Mouse (Mus musculus): ENCODE measurements at regions not wholly inside any gene's neighbourhood (a gene's known extent, or its start where the extent isn't known, plus 50 kb on each side); places are given as distances from the start of the nearest gene placed in this dataset.

DNA sequence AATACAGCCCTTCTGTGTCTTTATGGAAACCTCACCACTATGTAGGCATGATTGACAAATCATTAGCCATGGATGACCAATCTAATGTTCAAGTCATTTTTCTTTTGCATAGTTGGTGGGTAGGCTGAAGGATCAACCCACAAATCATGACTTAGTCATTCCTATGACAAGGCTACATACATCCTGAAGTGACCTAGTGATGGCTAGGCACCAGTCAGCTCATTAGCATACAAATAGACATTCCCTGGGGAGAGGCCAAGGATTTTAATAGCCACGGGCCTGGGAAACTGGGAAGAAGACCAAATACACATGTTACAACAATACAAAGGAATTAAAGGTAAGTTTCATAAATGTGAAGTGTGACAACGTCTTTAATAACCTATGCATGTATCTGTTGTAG is 231.1 kb upstream of the Arglu1 start:
- DNase-seq (ENCODE audit: low read depth, low spot score): no peak

DNA sequence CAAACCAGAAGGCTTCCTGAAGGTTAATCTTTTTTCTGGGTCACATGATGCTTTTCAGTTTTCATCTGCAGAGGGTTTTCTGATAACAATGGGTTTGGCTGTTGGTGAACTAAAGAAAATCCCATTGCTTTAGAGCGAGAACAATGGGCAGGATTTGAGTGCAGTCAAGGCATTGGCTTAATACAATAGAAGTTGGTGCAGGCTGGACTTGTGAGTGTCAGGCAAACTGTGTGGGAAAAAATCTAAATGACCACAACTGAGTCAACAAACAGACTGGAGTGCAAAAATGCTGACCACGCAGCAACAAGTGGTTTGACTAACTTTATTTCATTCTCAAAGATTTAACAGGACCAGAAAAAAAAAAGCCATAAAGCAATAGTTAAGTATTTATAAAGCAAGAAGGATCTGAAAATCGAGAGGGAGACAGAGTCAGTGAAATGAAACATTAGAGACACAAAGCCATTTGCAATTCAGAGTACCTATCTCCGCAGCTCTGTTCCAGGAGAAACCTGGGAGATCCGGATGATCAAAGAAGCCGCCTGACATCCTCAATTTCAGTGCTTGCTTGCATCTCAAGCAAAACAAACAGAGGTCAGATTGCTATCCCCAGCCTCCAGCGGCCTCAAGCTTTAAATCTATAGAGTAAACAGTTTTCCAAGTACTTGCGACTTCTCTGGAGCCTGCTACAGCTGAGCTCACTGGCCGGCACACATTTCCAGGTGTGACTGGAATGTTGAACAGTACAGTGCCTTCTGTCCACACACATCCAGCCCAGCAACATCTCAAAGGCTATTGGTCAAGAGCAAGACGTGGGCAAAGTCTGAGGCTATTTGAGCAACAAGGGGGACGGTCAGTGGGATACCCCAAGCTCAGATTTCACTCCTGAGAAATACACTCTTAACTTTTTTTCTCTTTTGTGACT is 229.5 kb upstream of the Arglu1 start:
- no peak for DNase-seq (ENCODE audit: low read depth, low spot score)

DNA sequence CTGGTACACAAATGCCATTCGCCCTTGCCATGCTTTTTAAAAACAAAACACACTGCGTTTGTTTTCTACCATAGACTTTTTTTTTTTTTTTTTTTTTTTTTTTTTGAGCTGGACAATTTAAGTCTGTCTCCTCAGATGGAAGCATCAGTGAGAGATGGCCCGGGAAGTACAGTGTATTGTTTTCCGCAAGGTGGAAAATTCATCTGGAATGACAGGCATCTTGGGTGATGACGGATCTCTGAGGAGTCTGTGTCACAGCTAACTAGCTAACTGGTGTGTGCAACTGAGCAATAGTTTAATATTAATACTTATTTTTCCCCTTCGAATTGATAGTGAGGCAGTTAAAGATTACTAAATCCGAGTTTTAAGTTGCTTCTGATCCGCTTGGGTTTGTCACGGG is 228.7 kb upstream of the Arglu1 start:
- no peak for DNase-seq (ENCODE audit: low read depth, low spot score)

DNA sequence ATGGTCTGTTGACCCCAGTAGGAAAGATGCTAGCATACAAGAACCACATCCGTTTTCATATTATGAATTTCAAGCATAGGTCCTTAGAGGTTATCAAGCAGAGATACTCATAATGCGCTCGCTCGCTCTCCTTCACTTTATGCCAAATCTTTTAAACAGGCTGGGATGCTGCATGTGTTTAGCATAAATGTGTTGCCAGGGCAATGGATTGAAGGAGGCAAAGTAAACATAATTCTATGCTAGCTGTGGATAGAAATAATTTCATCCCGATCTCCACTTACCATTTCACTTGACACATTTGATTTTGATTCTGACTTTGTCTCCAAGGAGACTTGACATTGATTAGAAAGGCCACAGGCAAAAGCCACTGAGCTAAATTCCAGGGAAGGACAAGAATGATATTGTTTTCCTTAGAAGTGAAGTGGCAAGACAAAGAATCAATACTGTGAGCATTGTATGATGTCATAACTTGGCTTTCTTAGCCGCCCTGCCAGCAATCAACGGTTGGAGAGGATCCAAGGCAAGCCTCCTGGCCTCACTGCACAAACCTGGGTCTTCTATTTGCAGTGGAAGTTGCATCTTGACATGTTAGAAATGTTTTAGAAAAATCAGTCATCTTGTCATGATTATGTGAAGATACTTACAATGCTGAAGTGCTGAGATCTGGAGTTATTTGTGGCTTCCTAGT is 217.3 kb upstream of the Arglu1 start:
- DNase-seq (ENCODE audit: low read depth, low spot score): no peak

DNA sequence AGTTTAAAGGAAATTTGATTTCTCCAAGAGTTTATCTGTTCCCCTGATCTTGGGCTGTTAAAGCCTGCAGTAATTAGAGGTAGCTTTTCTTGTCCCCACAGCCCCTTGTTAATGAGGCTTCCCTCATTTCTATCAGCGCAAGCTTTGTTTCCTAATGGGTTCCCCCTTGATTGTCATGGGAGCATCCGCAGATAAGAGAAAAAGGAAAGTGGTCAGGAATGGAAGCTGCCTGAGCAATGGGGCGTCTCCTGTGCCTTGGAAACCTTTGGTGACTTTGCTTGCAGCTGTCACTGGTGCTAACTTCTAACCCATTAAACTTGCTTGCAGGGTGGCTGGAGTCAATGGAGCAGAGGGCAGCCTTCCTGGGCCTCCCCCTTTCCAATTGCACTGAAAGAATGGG is 202.7 kb upstream of the Arglu1 start:
- no peak for DNase-seq (ENCODE audit: low read depth, low spot score)

DNA sequence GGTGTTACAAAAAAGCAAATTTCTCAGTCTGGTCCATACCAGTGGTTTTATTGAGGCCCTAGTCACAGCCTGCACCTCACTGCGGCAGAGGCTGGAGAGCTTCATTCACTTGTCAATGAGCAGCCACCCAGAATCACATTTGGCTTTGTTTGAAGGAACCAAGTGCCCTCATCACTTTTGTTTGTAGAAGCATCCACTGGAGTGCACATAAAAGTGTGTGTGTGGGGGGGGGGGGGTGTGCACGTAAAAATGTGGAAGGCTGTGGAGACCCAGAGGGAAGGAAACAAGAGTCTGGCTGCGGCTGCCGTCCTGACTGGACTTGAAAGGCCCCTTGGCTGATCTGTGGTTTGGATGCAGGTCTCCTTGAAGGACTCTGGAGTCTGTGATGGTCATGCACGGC is 187.0 kb upstream of the Arglu1 start:
- DNase-seq (ENCODE audit: low read depth, low spot score): no peak

DNA sequence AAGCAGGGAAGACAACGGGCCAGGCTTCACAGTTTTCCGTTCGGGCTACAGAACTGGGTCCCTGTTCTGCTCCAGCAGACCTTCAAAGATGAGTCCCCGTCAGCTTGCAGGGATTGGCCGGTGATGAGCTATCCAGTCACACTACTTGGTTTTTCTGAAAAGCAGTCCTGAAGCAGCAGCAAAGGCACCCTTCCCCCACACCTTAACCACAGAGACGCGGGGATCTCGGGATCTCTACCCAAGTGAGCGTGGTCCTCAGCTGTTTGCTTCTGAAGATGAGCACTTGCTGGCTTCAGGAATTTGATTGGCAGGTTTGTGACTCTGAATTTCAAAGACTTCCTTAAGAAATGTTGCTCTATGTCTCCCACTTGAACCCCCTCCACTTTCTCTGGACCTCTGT is 186.6 kb upstream of the Arglu1 start:
- DNase-seq (ENCODE audit: low read depth, low spot score): no peak

DNA sequence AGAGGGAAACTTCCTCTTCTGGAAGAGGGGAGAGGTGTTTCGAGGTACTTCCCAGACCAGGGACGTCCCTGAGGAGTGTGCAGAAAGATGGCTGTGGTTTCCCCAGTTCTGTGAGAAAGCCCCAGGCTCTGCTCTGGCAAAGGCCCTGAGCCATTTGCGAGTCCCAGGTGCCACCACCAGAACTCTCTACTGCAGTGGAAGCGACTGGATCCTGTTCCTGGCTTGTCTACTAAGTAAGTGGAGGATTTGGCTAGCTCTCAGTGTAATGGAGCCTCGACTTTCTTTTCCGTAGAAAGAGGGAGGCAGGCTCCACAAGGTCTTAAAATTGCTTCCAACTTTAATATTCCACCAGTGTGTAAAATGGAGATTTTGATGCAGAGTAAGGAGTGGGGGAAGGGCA is 186.1 kb upstream of the Arglu1 start:
- DNase-seq (ENCODE audit: low read depth, low spot score): no peak

DNA sequence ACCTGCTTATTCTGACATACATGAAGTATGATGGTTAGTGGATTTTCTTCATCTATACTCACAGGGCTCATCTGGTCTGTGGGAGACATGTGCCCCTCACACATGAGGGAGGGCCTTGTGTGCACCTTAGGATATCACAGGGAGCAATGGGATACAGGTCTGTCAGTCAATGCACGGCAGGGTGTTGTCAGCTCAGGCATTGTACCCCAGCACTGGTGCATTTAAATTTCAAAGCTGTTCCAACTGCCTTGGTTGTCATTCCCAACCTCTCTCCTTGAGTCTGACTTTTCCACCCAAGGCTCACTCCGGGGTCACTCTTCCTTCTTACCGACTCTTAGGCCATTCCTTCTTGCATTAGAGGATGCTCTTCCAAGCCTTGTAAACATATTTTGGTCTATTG is 181.6 kb upstream of the Arglu1 start:
- DNase-seq (ENCODE audit: low read depth, low spot score): no peak

DNA sequence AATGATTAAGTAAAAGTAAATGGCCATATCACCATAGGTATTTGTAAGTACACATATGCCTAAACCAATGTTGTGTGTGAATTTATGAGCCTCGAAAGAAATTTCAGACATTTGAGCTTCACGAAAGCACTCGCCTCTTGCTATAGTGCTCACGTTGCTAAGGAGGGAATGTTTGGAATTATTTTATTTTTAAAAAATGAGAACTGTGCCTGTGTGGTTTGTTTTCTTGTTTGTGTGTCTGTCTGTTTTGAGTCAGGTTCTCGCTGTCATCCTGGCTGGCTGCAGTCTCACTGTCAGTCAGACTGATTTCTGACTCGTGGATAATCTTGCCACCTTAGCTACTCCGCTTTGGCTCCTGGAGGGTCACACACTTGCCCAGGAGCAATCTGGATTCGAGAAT is 180.7 kb upstream of the Arglu1 start:
- DNase-seq (ENCODE audit: low read depth, low spot score): no peak

DNA sequence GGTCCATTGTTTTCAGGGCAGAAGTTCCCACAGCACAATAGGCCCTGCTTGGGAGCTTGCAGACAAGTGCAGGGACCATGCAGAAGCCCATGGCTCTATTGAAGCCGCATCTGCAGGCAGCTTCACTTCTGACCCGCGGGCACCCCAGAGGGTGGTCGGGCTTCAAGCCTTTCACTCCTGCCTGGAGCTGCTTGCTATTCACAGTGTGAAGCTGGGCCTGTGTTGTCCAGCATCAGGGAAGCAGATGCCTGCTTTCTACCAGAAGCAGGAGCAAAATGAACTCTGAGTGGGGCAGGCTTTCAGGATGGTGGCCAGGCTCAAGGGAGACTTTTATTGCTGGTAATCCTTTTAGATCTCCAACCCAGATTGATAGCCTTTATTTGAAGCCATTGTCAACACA is 180.2 kb upstream of the Arglu1 start:
- DNase-seq (ENCODE audit: low read depth, low spot score): no peak

DNA sequence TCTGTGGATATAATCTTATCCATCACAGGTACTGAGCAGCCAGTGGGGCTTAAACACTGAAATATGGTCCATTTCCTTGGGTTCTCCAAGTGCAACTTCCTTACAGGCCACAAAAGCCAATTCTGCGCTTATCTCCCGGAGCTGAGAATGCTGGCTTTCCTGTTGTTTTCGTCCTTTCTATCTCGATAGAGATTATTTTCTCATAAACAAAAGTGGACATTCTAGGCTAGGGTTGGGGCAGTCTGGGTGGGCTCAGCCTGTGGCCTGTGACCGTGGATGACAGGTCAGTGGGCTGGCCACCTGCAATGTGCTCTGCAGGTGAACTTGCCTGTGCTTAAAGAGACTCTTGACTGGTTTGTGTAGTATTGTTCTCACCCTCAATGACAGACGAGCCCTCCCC is 179.0 kb upstream of the Arglu1 start:
- no peak for DNase-seq (ENCODE audit: low read depth, low spot score)

DNA sequence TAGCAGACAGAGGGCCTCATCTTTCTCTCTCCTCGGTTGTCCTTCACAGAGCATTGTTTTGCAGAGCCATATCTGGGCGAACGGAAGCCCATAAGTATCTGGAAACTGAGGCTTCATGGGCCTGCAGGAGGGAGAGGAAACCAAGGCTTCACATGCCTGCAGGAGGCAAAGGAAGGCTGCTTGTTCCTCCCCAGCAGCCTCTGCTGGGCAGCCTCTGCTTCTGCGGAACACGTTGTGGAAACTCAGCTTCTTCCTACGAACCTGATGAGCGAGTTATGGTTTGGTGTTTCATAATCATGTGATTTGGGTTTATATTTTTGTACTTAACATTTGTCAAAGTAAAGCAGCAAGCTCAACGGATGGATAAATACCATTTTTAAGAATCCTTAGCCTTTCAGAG is 177.6 kb upstream of the Arglu1 start:
- no peak for DNase-seq (ENCODE audit: low read depth, low spot score)

DNA sequence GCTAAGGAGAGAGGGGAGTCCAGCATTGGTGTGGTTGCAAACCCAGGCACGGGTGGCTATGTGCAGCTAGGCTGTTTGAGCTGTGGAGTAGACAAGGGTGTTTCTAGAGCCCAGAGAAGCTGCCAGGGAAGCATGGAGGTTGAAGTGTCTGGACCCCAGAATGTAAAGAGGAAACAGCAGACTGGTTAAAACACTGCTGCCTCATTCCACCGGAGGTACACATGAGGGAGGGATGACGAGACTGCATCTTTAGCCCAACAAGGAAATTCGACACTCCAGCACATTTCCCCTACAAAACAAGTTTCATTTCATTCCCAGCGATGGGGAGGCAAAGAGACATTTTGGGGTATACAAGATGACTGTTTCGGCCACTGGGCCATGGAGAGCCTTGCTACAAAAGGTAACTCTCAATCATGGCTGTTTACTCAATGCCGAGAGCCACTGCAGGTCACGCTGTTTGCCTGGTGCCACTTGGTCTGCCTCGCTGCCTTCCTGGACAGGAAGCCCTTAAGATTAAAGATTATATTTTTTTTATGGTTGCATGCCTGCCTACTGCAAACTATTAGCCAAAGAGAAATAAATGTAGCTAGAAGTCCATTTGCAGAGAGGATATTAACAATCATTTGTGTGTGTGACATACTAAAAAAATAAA is 176.9 kb upstream of the Arglu1 start:
- DNase-seq (ENCODE audit: low read depth, low spot score): no peak

DNA sequence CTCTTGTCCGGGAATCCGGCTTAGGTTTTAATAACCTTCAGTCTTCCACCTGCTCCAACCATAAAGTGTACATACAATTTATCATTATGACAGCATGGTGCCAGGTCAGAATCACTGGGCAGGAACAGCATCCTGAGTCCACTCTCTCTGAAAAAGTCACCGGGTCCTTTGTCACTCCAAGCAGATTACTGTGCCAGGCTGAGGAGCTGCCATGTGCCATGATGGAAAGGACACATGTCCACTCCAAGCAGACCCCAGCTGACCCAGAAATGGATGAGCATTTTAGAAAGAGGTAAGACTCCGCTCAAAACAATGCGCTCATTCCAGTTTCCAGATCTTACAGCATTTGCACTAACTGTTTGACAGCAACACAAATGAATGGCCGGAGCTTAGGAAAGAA is 172.4 kb upstream of the Arglu1 start:
- no peak for DNase-seq (ENCODE audit: low read depth, low spot score)

DNA sequence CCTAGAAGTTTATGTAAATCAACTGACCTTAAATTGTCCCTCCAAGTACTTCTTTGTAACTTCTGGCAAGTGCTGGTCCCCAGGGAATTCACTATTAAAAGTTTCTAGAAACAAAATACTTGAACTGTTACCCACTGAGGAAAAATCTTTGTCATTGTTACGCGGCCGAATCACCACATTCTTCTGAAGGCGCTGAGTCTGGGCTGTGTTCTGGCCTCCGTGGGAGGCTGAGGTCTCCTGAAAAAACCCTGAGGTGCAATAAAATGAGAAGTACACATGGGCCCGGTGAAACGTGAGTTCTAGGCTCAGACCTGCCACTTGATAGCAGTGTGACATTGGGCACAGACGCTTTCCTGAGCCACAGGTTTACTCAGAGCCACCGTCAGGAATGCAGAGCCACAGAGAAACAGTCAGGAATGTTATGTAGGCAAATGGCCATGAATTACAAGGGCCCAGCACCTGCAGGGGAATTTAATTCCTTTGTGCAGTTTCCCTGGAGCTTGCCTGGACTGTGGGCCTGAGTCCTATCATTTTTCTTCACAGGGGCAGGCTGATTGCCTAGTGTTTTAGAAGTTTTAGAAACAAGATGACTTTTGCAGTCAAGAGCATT is 171.1 kb upstream of the Arglu1 start:
- DNase-seq (ENCODE audit: low read depth, low spot score): no peak

DNA sequence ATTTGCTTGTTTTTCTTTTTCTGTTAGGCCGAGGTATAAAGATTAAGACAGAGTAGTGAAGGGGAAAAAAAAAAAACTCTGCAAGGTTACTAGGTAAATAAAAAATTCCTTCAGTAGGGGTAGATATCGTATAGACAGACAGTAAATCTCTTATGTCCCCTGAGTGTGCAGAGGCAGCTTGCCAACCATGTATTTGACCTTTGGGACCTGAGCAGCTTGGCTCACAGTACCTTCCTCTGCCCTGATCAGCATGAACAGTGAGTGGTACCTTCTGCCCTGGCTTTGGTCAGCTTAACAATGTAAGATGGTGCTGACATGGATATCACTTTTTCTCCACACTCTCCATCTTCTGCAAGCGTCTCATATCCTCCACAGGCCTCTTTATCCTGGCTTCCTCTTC is 168.3 kb upstream of the Arglu1 start:
- no peak for DNase-seq (ENCODE audit: low read depth, low spot score)

DNA sequence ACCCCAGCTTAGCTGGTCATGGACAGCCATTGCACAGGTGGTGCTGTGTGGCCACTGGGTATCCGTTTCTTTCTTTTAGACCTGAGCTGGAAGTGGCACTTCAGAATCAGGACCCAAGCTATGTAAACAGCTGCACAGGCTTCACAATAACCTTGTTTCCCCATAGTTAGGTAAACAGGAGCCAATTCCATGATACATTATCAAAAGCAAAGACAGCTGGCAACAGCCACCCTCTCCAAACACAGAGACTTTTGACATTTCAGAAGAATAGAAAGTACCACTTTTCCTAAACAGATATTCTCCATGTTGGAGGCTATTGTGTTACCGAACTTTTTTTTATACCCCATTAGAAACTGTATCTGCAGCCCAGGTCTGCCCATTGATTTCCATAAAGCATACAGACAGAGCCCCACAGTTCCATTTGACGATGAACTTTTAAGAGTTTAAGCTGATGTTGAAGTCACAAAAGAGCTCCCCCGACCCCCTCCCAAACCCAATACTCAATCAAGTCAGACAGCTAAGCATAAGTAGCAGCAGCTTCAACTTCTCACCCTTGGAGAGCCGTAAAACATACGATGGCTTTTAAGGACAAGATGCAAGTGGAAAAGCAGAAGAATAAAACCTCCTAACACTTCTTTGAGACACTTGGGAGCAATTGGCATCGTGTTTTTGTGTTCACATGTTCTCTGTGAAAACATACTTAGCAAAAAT is 162.5 kb upstream of the Arglu1 start:
- no peak for DNase-seq (ENCODE audit: low read depth, low spot score)

DNA sequence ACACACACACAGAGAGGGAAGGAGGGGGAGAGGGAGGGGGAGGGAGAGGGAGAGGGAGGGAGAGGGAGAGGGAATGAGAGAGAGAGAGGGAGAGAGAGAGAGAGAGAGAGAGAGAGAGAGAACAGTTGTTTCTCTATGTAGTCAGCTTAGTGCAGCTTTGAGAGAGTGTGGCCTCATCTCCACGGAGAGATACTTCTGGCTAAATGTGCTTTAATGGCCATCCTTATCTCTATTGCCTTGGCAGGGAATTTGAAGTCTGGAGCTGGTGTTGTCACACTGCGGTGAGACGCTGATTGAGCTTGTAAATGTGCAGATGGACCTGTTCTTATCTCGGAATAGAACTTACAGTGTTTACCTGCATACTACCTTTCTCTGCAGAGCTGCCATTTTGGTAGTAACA is 160.9 kb upstream of the Arglu1 start:
- no peak for DNase-seq (ENCODE audit: low read depth, low spot score)

DNA sequence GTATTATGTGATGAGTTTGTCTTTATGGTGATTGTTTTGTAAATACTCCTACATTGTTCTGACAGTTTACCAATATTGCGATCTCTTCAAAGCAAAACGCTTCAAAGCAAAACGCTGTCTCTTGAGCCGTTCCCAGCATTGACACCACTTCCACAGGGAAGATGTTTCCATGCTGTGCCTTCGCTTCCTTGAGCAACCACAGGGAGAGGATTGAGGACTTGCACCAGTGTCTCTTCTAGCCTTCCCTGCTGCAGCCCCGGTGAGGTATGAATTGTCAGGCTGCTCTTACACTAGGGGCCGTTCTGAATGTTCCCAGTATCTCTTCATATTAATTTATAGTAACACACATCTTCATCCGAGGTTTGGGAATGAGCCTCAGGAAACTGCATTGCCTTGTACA is 160.4 kb upstream of the Arglu1 start:
- DNase-seq (ENCODE audit: low read depth, low spot score): no peak

DNA sequence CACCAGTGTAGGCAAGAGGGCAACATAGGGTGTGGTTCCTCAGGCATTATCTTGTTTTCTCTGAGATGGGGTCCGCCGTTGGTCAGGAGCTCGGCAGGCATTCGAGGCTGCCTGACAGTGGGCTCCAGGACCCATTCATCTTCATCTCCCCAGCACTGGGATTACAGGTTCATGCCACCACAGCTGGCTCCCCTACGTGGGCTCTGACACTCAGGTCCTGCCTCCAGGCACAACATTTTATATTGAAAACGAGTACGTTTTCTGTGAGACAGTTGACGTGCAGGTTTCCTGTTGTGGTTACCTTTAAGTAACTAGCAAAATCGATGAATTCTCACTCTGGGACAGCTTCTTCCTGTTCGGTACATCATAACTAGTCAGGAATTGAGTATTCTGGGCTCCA is 157.3 kb upstream of the Arglu1 start:
- DNase-seq (ENCODE audit: low read depth, low spot score): no peak

DNA sequence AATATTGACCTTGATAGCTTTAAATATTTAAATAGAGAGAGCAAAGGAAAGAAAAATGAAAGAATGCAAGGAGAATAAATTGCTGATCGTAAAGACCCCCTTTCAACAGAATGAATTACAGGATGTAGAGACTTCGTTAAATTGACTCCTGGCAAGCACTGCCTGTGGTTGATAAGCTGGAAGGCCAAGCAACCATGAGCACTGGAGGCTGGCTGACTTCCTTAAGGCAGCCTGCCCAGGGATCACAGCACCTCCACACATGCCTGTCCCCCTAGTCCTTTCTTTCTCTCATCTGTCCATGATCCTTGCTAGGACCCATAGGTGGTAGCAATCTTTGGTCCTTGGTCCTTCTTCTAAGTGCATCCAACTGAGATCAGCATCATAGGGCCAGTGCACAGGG is 152.0 kb upstream of the Arglu1 start:
- DNase-seq (ENCODE audit: low read depth, low spot score): no peak
